Mouse (Mus musculus) testis, adult 2 months (tissue): Measurements from ENCODE around the gene Prtg. TPM values are rescaled to one million over a fixed set of nuclear protein-coding genes. Genes with fewer than 3 reads are reported as not detected.

Experiments
- H3K27ac ChIP-seq: fragments of 200-500 bp; 2 replicates; pipeline ENCODE4 v1.5.1; 2012; ENCODE audit warnings: low read depth, low read length; ENCODE audit not compliant: control insufficient read depth, insufficient read depth
- H3K27me3 ChIP-seq: fragments of 200-500 bp; 2 replicates; pipeline ENCODE4 v1.6.1; 2012; ENCODE audit warnings: mild to moderate bottlenecking, low read length, moderate library complexity; ENCODE audit not compliant: control insufficient read depth, insufficient read depth
- H3K36me3 ChIP-seq: fragments of 200-500 bp; 2 replicates; pipeline ENCODE4 v1.6.1; 2012; ENCODE audit warnings: mild to moderate bottlenecking, low read length; ENCODE audit not compliant: control insufficient read depth, insufficient read depth
- H3K4me1 ChIP-seq: fragments of 200-500 bp; 2 replicates; pipeline ENCODE4 v1.6.1; 2012; ENCODE audit warnings: low read length; ENCODE audit not compliant: control insufficient read depth, insufficient read depth
- H3K4me3 ChIP-seq: fragments of 200-500 bp; 2 replicates; pipeline ENCODE4 v1.5.1; 2012; ENCODE audit warnings: low read depth, mild to moderate bottlenecking, low read length, moderate library complexity, mixed read lengths; ENCODE audit not compliant: control insufficient read depth
- CTCF ChIP-seq: fragments of 200-500 bp; IDR thresholded peaks from 2 replicates; pipeline ENCODE4 v1.5.1; 2012; ENCODE audit warnings: low read depth, mild to moderate bottlenecking, inconsistent platforms, low read length, moderate library complexity; ENCODE audit not compliant: control insufficient read depth, insufficient read depth, insufficient replicate concordance
- POLR2A ChIP-seq: fragments of 200-500 bp; IDR thresholded peaks from 2 replicates; pipeline ENCODE4 v1.6.1; 2012; ENCODE audit warnings: low read depth, mild to moderate bottlenecking, inconsistent platforms, low read length, moderate library complexity; ENCODE audit not compliant: control insufficient read depth
- polyA plus RNA-seq: library from polyadenylated mRNA; depleted of rRNA; stranded (reverse); fragments of >200 nt; gene quantifications from 2 replicates; pipeline ENCODE4 v1.2.3, GENCODE M21; 2012

Gene Prtg
- polyA plus RNA-seq, 1 experiment = 0.32 TPM

GRCm38 (mm10) chr9:72791681-72792080 lies 15.0 kb upstream of the Prtg start:
- Histone ChIP-seq H3K27ac (no peak overlapping the region), H3K4me3 (no peak overlapping the region), H3K27me3 (no peaks in the 10 kb centered on the region), H3K36me3 (no peaks in the 10 kb centered on the region), H3K4me1 (no peaks in the 10 kb centered on the region)
- no peak for TF ChIP-seq POLR2A
- TF ChIP-seq CTCF = no peak

- no peaks in the 10 kb centered on the region for H3K36me3 ChIP-seq
- no peaks in the 10 kb centered on the region for H3K27me3 ChIP-seq
- no peaks in the 10 kb centered on the region for H3K4me1 ChIP-seq
- no peak overlapping the region for H3K4me3 ChIP-seq
- H3K27ac ChIP-seq = no peak overlapping the region
- TF ChIP-seq CTCF = no peak
- TF ChIP-seq POLR2A = no peak
Observed at GRCm38 (mm10) chr9:72795243-72795642, 11.4 kb upstream of the Prtg start.

- H3K27ac ChIP-seq = no peak overlapping the region
- no peaks in the 10 kb centered on the region for H3K36me3 ChIP-seq
- H3K27me3 ChIP-seq = 0 out of 2 replicates have a peak, but pooled peaks cover 2% of the 10 kb centered on the region
- H3K4me1 ChIP-seq = no peaks in the 10 kb centered on the region
- TF ChIP-seq POLR2A (no peak), CTCF (no peak)
- no peak overlapping the region for H3K4me3 ChIP-seq
Observed at GRCm38 (mm10) chr9:72797136-72797621, 9.5 kb upstream of the Prtg start.

- no peaks in the 10 kb centered on the region for H3K36me3 ChIP-seq
- TF ChIP-seq CTCF = no peak
- TF ChIP-seq POLR2A = no peak
- peaks cover 8% of the 10 kb centered on the region for H3K4me1 ChIP-seq
- peaks cover 4% of the 10 kb centered on the region; the same call in 1 of the 2 replicates for H3K27me3 ChIP-seq
- H3K4me3 ChIP-seq = no peak overlapping the region
- H3K27ac ChIP-seq = no peak overlapping the region
Observed at GRCm38 (mm10) chr9:72803280-72803679, 3.4 kb upstream of the Prtg start.

GRCm38 (mm10) chr9:72806146-72806545 lies 528 bp upstream of the Prtg start:
- TF ChIP-seq CTCF (no peak), POLR2A (no peak)
- H3K4me1 ChIP-seq = peaks cover 8% of the 10 kb centered on the region
- H3K27ac ChIP-seq = no peak overlapping the region
- no peaks in the 10 kb centered on the region for H3K36me3 ChIP-seq
- H3K4me3 ChIP-seq = no peak overlapping the region
- peaks cover 2% of the 10 kb centered on the region; the same call in 1 of the 2 replicates for H3K27me3 ChIP-seq

DNA sequence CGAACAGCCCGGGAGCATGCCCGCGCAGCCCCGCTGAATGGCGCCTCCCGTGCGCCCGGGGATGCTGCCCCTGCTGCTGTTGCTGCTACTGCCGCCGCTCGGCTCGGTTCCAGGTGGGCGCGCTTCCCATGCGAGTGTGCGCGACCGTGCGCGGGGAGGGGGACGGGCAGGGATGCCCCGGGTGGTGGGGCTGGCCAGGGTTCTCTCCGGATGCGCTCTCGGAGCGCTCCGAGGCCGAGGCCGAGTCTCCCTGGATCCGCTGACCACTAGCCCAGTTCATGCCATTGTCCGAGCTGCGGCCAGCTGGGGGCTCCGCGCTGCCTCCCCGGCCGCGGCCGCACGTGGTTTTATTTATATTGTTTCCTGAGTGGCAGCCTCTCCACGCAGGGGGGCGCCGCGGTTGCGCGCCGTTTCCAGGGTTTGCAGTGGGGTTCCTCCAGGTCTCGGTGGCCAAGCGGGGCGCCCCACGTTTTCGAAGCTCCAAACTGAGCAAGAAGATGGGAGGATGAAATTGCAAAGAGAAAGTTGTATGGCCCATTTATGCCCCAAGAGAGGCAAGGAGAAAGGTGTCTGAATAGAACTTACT lies 839 bp downstream of the Prtg start:
- H3K4me1 ChIP-seq = peaks cover 8% of the 10 kb centered on the region
- H3K27me3 ChIP-seq = peaks cover 2% of the 10 kb centered on the region; the same call in 1 of the 2 replicates
- H3K4me3 ChIP-seq = peak overlapping the region; percentile 60
- no peak overlapping the region for H3K27ac ChIP-seq
- no peaks in the 10 kb centered on the region for H3K36me3 ChIP-seq
- TF ChIP-seq CTCF (no peak), POLR2A (no peak)

- Histone ChIP-seq H3K27ac (no peak overlapping the region), H3K4me3 (no peak overlapping the region), H3K4me1 (peaks cover 8% of the 10 kb centered on the region), H3K36me3 (no peaks in the 10 kb centered on the region), H3K27me3 (peaks cover 2% of the 10 kb centered on the region; the same call in 1 of the 2 replicates)
- no peak for TF ChIP-seq POLR2A
- no peak for TF ChIP-seq CTCF
Observed at GRCm38 (mm10) chr9:72808176-72808575, 1.5 kb downstream of the Prtg start.

- no peaks in the 10 kb centered on the region for H3K36me3 ChIP-seq
- TF ChIP-seq POLR2A (no peak), CTCF (no peak)
- peaks cover 8% of the 10 kb centered on the region for H3K4me1 ChIP-seq
- peaks cover 2% of the 10 kb centered on the region; the same call in 1 of the 2 replicates for H3K27me3 ChIP-seq
- H3K4me3 ChIP-seq = no peak overlapping the region
- no peak overlapping the region for H3K27ac ChIP-seq
Observed at GRCm38 (mm10) chr9:72808586-72808985, 1.9 kb downstream of the Prtg start.
